Mouse (Mus musculus) T-helper 17 cell (primary cell): ENCODE data around the gene Svs2.
"Not testable (repeated sequence)": the region's sequence is repeated elsewhere in the genome, so short reads cannot be mapped to it uniquely, and the experiment has no call there.

ENCODE experiments used
- in situ Hi-C, 2 experiments: fragments of 300-600 bp; cut with MboI, MseI; formaldehyde crosslinking; loops; 1 replicate in 1 of 2; 2 replicates in 1 of 2; pipeline ENCODE4 v1.15.1; 2025; ENCODE audit warnings: high pct_unique_total_duplicates in 2 of 2

Svs2 gene

GRCm38 (mm10) chr2:164238366-164238765, at the start of gene Svs2:
TSS of gene Svs2 (minus strand) at chr2:164238466.
- in situ Hi-C loops: no loop called here

DNA sequence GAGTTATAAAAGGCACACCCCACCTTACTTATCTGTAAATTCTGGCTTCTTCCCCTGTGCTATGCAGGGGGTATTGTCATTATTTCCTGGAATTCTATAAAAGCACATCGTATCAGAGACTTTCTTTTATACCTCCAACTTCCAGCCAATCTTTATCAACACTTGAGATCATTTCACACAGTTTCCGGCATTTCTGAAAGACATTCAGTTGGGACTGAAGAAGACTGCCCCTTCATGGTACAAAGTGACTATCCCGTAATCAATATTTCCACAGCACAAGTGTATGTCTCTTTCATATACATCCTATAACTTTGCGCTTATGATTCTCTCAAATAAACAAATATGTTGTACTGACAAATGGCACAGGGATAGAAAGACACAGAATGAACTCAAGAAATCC, 40.1 kb upstream of the Svs2 start, which contains the start of gene Svs4:
Svs4 (minus strand) TSS at position 101 of the 400 bp plus-strand sequence.
- in situ Hi-C loops: no loop called here

DNA sequence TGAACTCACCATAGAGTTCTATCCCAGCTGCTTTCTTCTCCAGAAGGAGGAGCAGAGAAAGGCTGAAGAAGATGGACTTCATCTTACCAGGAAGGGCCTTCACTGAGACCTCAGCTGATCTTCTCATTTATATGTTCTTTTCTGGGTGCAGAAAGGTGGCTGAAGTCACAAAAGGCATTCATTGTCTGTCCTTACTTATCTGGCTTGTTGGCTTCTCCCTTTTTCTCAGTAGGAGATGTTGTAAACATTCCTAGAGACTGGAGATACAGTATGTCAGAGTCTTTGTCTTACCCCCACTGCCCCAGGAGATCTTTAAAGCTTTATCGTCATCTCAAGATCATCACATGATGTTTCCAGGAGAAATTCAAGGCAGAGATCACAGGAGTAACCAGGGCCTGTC, 18.3 kb upstream of the Svs2 start, which contains the start of gene Svs3b:
Svs3b (minus strand) TSS at position 101 of the 400 bp plus-strand sequence.
- in situ Hi-C loops: not testable (repeated sequence)

DNA sequence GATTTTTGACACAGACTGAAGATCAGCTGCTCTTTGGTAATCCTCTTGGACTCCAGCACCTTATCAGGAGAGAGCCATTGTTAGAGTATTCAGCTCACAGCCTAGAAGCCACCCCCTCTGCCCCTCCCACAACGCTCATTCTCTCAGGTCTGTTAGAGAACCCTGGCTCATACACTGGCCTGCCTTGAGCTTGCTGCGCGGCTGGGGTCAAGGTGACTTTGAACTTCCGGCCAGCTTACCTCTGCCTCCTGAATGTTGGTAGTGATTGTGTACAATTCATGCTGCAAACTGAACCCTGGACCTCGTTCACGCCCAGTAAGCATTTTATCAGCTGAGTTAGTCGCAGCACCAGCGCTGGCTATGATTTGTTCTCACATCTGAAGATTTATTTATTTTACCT, 5.6 kb downstream of the Svs2 start:
- in situ Hi-C loops: no loop called here

GRCm38 (mm10) chr2:164228361-164229070, 9.8 kb downstream of the Svs2 start:
- in situ Hi-C loops: no loop called here

GRCm38 (mm10) chr2:164221522-164221921, 16.7 kb downstream of the Svs2 start, which contains the start of gene Wfdc15b:
TSS of gene Wfdc15b (minus strand) at chr2:164221660.
- in situ Hi-C loops: no loop called here

GRCm38 (mm10) chr2:164219295-164219694, 19.0 kb downstream of the Svs2 start:
- in situ Hi-C loops: no loop called here

- in situ Hi-C loops: no loop called here
Observed at GRCm38 (mm10) chr2:164212711-164213110, 25.6 kb downstream of the Svs2 start.

DNA sequence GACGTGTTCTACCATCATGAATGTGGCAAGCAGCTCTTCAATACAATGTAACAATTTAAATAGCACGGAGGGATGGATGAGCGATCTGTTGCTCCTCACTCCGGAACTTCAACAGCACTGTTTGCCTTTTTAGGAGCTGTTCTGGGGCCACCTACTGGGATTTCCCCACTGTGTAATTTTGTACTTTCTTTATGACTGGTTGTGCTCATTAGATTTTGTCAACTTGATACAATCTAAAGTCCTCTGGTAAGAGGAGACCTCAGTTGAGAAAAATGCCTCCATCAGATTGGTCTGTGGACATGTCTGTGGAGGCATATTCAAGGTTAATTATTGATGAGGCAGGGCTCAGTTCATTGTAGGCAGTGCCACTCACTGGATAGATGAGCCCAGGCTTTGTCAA, 27.4 kb downstream of the Svs2 start:
- in situ Hi-C loops: no loop called here

DNA sequence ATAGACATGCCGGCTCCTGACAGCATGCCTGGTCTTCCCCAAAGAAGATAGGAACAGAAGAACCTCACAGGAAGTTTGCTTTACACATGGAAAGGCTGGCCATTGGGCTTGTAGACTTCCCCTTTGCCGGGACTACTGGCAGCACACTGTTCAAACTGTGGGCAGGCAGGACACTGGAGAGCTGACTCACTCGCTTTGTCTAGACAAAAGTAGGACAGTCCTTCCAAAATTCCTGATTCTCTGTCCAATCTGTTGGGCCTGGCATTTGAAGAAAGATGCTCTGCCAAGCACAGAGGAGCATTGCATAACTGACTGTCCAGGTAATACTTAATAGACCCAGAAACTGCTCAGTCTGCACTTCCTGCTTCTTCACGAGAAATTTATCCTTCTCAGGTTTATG, 31.6 kb downstream of the Svs2 start:
- in situ Hi-C loops: no loop called here

- in situ Hi-C loops: not testable (repeated sequence)
Observed at GRCm38 (mm10) chr2:164206011-164206410, 32.3 kb downstream of the Svs2 start.

DNA sequence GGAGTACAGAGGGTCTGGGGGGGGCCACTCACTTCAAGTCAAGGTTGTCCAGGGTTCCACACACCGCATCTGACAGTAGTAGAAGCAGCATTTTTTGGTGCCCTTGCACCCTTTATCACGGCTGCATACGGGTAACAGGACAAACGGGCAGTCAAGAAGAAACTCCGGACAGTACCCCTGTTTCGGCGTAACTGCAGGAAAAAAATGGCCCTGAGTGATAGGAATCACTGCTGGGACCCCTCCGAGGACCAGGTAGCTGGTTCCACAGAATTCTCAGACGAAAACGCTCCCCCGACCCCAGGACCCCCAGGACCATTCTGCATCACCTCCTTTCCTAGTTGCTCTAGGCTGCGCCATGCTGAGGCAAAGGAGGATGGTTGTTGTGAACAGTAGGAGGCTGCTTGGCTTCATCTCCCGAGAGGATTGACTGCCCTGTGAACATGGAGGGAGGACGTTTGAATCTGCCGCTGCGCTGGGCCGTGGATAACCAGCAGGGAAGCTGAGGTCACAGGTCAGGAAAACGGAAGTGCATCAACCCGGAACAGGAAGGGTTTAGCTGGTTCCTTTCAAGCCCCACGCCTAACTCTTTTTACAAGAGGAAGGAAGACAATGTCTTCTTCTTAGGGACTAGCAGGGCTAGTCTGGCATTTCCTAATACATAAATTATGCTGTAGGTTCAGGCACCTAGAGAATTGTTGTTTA, 38.5 kb downstream of the Svs2 start, which contains the start of gene Wfdc15a:
Wfdc15a (minus strand) TSS at position 505 of the 702 bp plus-strand sequence.
- in situ Hi-C loops: no loop called here

- in situ Hi-C loops: no loop called here
Observed at GRCm38 (mm10) chr2:164196700-164196990, 41.6 kb downstream of the Svs2 start.

GRCm38 (mm10) chr2:164195971-164196699, 42.1 kb downstream of the Svs2 start:
- in situ Hi-C loops: no loop called here

DNA sequence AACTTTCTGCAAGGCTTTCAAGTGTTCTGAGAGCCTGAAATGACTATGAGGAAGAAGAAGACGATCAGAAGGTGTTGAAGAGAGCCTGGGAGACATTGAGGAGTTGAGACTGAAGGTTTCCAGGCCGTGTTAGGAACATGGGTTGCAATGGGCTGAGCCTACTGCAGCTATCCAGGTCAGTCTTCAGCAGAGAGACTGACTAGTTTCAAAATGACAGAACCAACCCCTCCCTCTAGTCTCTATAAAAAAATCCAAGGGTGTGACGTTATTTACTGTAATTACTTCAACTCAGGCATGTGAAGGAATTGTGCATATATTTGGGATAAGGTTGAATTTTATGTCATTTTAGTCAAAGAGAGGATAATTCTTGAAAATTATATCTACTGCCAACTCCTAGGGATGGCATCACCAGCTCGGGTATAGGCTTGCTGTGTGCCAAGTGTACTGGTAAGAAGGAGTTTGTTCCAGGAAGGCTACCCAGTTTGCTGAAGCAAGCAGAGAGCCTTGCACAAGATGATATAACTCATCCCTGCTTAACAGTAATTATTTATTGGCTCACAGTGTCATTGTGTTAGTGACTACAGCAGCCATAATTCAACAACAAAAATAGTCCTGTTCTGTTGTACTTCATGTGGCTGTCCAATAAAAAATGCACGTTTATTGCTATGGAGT, 43.2 kb downstream of the Svs2 start:
- in situ Hi-C loops: no loop called here

- in situ Hi-C loops: no loop called here
Observed at GRCm38 (mm10) chr2:164192279-164192678, 46.0 kb downstream of the Svs2 start.

DNA sequence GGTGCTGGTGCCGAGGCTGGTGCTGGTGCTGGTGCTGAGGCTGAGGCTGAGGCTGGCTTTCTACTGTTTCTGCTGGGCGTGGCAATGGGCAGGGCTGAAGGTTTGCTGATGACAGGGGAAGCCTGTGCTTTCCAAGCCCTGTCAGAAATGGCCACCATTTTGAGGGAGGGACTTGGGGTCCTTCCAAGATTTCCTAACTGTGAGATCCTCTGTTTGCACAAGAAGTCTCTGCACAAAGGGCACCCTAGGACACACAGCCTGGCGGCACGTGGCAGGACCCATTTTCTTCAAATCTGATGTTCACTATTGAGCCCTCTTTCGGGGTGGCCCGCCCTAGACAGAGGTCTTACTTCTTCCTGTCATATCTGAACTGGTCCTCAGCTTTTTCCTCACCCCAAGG, 47.7 kb downstream of the Svs2 start, which contains the start of gene Wfdc12:
Wfdc12 (minus strand) TSS at position 33 of the 400 bp plus-strand sequence.
- in situ Hi-C loops: no loop called here

- in situ Hi-C loops: no loop called here
Observed at GRCm38 (mm10) chr2:164188722-164189121, 49.5 kb downstream of the Svs2 start.
